Mouse (Mus musculus) spleen, adult 2 months (tissue): ENCODE results near the gene Tubb2a.
"Not testable (repeated sequence)": the region's sequence is repeated elsewhere in the genome, so short reads cannot be mapped to it uniquely, and the experiment has no call there.

Source experiments
- CTCF ChIP-seq: fragments of 200-500 bp; IDR thresholded peaks from 2 replicates; pipeline ENCODE4 v1.5.1; 2011; ENCODE audit warnings: mild to moderate bottlenecking, inconsistent platforms; ENCODE audit not compliant: insufficient read depth, insufficient read length, insufficient replicate concordance; ENCODE audit errors: extremely low read depth
- POLR2A ChIP-seq: fragments of 200-500 bp; IDR thresholded peaks from 2 replicates; pipeline ENCODE4 v1.6.1; 2011; ENCODE audit warnings: low read depth, low read length, inconsistent platforms

DNA sequence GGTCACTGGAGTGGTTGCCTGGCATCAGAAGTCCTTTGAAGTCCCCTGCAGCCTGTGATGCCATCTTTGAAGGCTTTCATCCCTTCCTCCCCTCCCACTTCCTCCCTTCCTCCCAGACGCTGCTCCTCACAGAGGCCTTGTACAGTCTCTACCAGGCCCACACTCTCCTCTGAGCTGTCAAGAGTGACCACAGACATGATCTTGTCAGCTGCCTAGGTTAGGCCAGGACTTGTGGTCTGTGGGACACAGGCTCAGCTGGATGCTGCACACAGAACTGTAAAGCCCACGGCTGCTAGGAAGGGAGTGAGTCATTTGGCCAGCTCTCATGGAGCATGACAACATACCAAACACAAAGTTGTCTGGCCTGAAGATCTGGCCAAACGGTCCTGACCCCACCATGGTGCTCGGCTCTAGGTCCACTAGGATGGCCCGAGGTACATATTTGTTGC lies 10.4 kb upstream of the Tubb2a start:
- not testable (repeated sequence) for TF ChIP-seq CTCF, POLR2A
